Mouse (Mus musculus) embryonic fibroblast, embryonic 13.5 days (primary cell): ENCODE data around the gene Sptlc2.

Experiments used
- CTCF ChIP-seq: IDR thresholded peaks from 2 replicates; pipeline ENCODE4 v1.5.1; 2011; ENCODE audit warnings: mild to moderate bottlenecking, control low read depth, low read length, moderate library complexity, borderline replicate concordance; ENCODE audit not compliant: insufficient read depth
- POLR2A ChIP-seq: IDR thresholded peaks from 2 replicates; pipeline ENCODE4 v1.6.1; 2011; ENCODE audit warnings: low read depth, mild to moderate bottlenecking, control low read depth, low read length, moderate library complexity

DNA sequence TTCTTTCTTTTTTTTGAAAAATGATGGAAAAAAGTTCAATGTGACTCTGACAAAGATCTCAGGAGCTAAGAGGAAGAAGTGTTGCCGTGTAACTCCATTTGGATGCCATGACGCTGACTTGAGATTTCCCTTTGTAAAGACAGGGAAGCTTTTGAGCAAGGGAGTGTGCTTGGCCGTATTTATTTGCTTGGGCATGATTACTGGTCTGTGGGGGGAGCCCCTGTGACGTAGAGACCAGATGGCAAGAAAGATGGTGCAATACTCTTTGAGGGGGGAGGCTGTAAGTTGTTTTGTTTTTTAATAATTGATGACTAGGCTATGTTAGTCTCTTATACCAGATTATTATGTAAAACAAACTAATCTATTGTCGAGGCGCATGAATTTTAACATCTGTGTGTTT, 14.0 kb downstream of the Sptlc2 start:
- TF ChIP-seq CTCF, result no peak
- no peak for TF ChIP-seq POLR2A
